Mouse (Mus musculus): ENCODE data around the gene Hspa4. TPM values are rescaled to one million over a fixed set of nuclear protein-coding genes. Genes with fewer than 3 reads are reported as not detected.
"Not testable (repeated sequence)": the region's sequence is repeated elsewhere in the genome, so short reads cannot be mapped to it uniquely, and the experiment has no call there.

The Hspa4 gene
- 93.4 and 96.0 TPM in 2 replicates for polyA plus RNA-seq (2015; fragmentation: Nextera tagmentation; extraction: Ambion mirVana)

DNA sequence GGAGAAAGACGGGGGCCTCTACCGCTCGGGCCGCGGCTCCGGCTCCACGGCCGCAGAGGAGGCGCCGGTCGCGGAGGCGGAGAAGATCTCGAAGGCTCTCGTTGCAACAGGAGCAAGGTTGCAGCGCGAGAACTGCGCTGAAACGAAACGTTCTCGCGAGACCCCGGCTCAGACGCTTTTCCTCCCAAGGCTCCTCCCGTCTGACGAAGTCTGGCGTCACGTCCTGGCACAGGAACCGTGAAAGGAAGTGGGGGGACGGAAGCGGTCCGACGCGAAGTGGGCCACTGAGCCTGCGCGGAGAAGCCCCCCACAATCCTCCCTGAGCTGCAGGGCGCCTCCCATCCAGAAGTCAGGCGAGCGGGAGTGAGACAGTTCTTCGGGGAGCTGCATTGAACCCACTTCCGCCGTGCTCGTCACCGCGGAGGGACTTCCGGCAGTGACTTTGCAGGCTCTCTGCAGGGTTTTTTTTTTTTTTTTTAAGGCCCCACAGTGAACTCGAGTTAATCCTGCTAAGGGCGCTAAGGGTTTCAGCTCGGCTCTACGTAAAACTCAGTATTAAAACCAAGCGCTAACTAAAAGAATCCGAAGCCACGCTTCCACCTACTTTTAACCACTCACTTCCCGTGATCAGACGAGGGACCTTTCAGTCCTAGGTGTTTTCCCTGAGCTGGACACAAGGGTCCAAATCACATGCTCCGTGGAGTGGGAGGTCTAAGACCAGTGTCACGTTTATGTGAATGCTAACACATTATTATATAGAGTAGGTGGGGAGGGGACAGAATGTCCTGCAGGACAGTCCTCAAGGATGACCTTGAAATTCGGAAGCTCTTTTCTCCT lies at the start of gene Hspa4:
Gene Hspa4 (minus strand): TSS at position 128 of the 837 bp plus-strand sequence.
- Histone ChIP-seq H3K27ac (peak within 1 kb of the TSS; percentile 97), H3K4me1 (peaks cover 12% of the 10 kb centered on the region), H3K27me3 (replicated peaks) (no peaks in the 10 kb centered on the region), H3K4me2 (peak within 1 kb of the TSS; percentile 62), H3K9ac (peak within 1 kb of the TSS; percentile 98), H3K4me3 (replicated peaks) (peak within 1 kb of the TSS; percentile 98), H3K36me3 (no peaks in the 10 kb centered on the region), H3K9me3 (no peaks in the 10 kb centered on the region)
- under 1% methylated on average over 58 of the region's 58 CpGs for WGBS
- peak; percentile 96 for ATAC-seq (ENCODE audit: insufficient read depth, low FRiP score, low read depth)

GRCm38 (mm10) chr11:53345738-53346137 lies 45.5 kb upstream of the Hspa4 start:
- no peaks in the 10 kb centered on the region for H3K4me1 ChIP-seq
- ATAC-seq (ENCODE audit: insufficient read depth, low FRiP score, low read depth): no peak
- H3K4me3 ChIP-seq (replicated peaks): no peak overlapping the region
- H3K27me3 ChIP-seq (replicated peaks): no peaks in the 10 kb centered on the region
- no peak overlapping the region for H3K4me2 ChIP-seq
- H3K9ac ChIP-seq: no peak overlapping the region
- H3K9me3 ChIP-seq: no peaks in the 10 kb centered on the region
- no peak overlapping the region for H3K27ac ChIP-seq
- 24% methylated on average over 2 of the region's 2 CpGs for WGBS
- no peaks in the 10 kb centered on the region for H3K36me3 ChIP-seq

DNA sequence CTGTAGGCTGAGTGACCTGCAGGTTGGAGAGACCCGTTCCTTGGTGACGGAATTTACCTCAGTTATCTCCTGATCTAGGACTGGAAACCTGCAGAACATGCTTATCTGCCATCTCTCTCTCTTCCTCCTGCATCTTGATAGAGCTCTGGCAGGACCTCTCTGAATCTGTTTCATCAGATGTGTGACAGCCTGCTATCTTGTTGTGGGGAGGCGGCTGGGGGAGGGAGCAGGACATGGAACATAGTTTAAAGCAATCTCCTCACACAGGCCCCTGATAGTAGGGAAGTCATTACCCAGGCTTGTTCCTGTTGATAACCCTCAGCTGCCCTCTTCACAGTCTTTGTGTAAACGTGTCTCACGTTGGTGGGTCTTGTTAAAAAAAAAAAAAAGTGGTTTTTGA lies 45.1 kb upstream of the Hspa4 start:
- 18% methylated on average over 5 of the region's 5 CpGs for WGBS

GRCm38 (mm10) chr11:53342711-53343110 lies 42.5 kb upstream of the Hspa4 start:
- 52% methylated on average over 5 of the region's 5 CpGs for WGBS
- Histone ChIP-seq H3K9ac (no peak overlapping the region), H3K4me1 (no peaks in the 10 kb centered on the region), H3K9me3 (no peaks in the 10 kb centered on the region), H3K27me3 (replicated peaks) (no peaks in the 10 kb centered on the region), H3K4me3 (replicated peaks) (no peak overlapping the region), H3K4me2 (no peak overlapping the region), H3K27ac (no peak overlapping the region), H3K36me3 (no peaks in the 10 kb centered on the region)
- no peak for ATAC-seq (ENCODE audit: insufficient read depth, low FRiP score, low read depth)

More for the DNA sequence above, 45.1 kb upstream of the Hspa4 start:
- no peaks in the 10 kb centered on the region for H3K36me3 ChIP-seq
- no peak overlapping the region for H3K9ac ChIP-seq
- H3K4me1 ChIP-seq: no peaks in the 10 kb centered on the region
- no peak overlapping the region for H3K27ac ChIP-seq
- no peak for ATAC-seq (ENCODE audit: insufficient read depth, low FRiP score, low read depth)
- H3K27me3 ChIP-seq (replicated peaks): no peaks in the 10 kb centered on the region
- no peaks in the 10 kb centered on the region for H3K9me3 ChIP-seq
- no peak overlapping the region for H3K4me2 ChIP-seq
- no peak overlapping the region for H3K4me3 ChIP-seq (replicated peaks)

GRCm38 (mm10) chr11:53341019-53341418 lies 40.8 kb upstream of the Hspa4 start:
- H3K4me2 ChIP-seq; H3K9ac ChIP-seq; H3K36me3 ChIP-seq; H3K4me3 ChIP-seq (replicated peaks); H3K27ac ChIP-seq; H3K27me3 ChIP-seq (replicated peaks); H3K9me3 ChIP-seq; H3K4me1 ChIP-seq; ATAC-seq (ENCODE audit: insufficient read depth, low FRiP score, low read depth): not testable (repeated sequence)
- WGBS: 74% methylated on average over 10 of the region's 10 CpGs

- Histone ChIP-seq H3K9me3 (no peaks in the 10 kb centered on the region), H3K4me1 (no peaks in the 10 kb centered on the region), H3K27ac (no peak overlapping the region), H3K9ac (no peak overlapping the region), H3K27me3 (replicated peaks) (no peaks in the 10 kb centered on the region), H3K36me3 (no peaks in the 10 kb centered on the region), H3K4me2 (no peak overlapping the region), H3K4me3 (replicated peaks) (no peak overlapping the region)
- 71% methylated on average over 8 of the region's 8 CpGs for WGBS
- no peak for ATAC-seq (ENCODE audit: insufficient read depth, low FRiP score, low read depth)
Measured at GRCm38 (mm10) chr11:53337684-53338083, 37.4 kb upstream of the Hspa4 start.

DNA sequence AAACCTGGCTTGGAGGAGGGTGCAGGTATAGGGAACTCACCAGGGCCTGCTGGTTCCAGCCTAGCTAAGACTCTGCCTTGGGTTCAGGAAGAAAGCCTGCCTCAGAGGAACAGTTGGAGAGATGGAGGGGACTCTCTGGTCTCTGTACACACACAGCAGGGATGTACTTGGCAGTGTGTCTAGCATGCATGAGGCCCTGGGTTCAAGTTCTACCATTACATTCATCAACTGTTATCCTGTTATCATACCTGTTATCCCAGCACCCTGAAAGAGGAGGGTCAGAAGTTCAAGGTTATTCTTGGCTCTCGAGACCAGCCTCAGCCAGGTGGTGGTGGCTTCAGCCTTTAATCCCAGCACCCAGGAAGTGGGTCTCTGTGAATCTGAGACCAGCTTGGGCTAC lies 36.7 kb upstream of the Hspa4 start:
- Histone ChIP-seq H3K4me1 (no peaks in the 10 kb centered on the region), H3K9ac (no peak overlapping the region), H3K36me3 (no peaks in the 10 kb centered on the region; the same call in 1 of the 2 replicates), H3K9me3 (no peaks in the 10 kb centered on the region), H3K27me3 (replicated peaks) (no peaks in the 10 kb centered on the region), H3K27ac (no peak overlapping the region), H3K4me3 (replicated peaks) (no peak overlapping the region), H3K4me2 (no peak overlapping the region)
- WGBS: 70% methylated on average over 1 of the region's 1 CpGs
- ATAC-seq (ENCODE audit: insufficient read depth, low FRiP score, low read depth): no peak

DNA sequence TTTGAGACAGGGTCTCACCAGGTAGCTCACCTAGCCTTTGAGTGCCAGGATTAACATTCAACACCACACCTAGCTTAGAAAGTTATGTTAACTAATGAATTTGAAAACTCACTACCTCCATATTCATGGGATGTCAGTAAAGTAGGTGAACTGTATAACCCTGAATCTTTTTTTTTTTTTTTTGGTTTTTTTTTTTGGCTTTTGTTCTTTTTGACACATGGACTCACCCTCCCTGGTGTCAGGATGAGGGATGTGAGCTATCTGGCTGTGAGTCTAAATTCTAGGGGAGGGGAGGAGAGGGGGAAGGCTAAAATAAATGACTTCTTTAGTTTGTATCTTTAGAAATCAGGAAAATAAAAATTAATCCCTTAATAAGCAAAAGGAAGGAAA lies 35.9 kb upstream of the Hspa4 start:
- no peak for ATAC-seq (ENCODE audit: insufficient read depth, low FRiP score, low read depth)
- no peak overlapping the region for H3K27ac ChIP-seq
- H3K9ac ChIP-seq: no peak overlapping the region
- H3K4me2 ChIP-seq: no peak overlapping the region
- H3K4me3 ChIP-seq (replicated peaks): no peak overlapping the region
- peaks cover 4% of the 10 kb centered on the region; the same call in 1 of the 2 replicates for H3K36me3 ChIP-seq
- H3K27me3 ChIP-seq (replicated peaks): no peaks in the 10 kb centered on the region
- no peaks in the 10 kb centered on the region for H3K9me3 ChIP-seq
- no peaks in the 10 kb centered on the region for H3K4me1 ChIP-seq

GRCm38 (mm10) chr11:53335505-53336181 lies 35.4 kb upstream of the Hspa4 start:
- H3K27ac ChIP-seq: no peak overlapping the region
- ATAC-seq (ENCODE audit: insufficient read depth, low FRiP score, low read depth): no peak
- H3K4me2 ChIP-seq: no peak overlapping the region
- H3K9me3 ChIP-seq: no peaks in the 10 kb centered on the region
- H3K9ac ChIP-seq: no peak overlapping the region
- WGBS: 52% methylated on average over 3 of the region's 3 CpGs
- peaks cover 4% of the 10 kb centered on the region; the same call in 1 of the 2 replicates for H3K36me3 ChIP-seq
- H3K27me3 ChIP-seq (replicated peaks): no peaks in the 10 kb centered on the region
- no peak overlapping the region for H3K4me3 ChIP-seq (replicated peaks)
- no peaks in the 10 kb centered on the region for H3K4me1 ChIP-seq

- WGBS: 79% methylated on average over 14 of the region's 14 CpGs
- Histone ChIP-seq H3K9ac (no peak overlapping the region), H3K27ac (no peak overlapping the region), H3K4me3 (replicated peaks) (no peak overlapping the region), H3K9me3 (no peaks in the 10 kb centered on the region), H3K4me1 (no peaks in the 10 kb centered on the region), H3K36me3 (peaks cover 17% of the 10 kb centered on the region; the same call in 1 of the 2 replicates), H3K4me2 (no peak overlapping the region), H3K27me3 (replicated peaks) (no peaks in the 10 kb centered on the region)
- ATAC-seq (ENCODE audit: insufficient read depth, low FRiP score, low read depth): no peak
Measured at GRCm38 (mm10) chr11:53332076-53332680, 31.9 kb upstream of the Hspa4 start.

GRCm38 (mm10) chr11:53331121-53331520 lies 30.9 kb upstream of the Hspa4 start:
- WGBS: 88% methylated on average over 6 of the region's 6 CpGs
- no peak overlapping the region for H3K9ac ChIP-seq
- peaks cover 17% of the 10 kb centered on the region; the same call in 1 of the 2 replicates for H3K36me3 ChIP-seq
- ATAC-seq (ENCODE audit: insufficient read depth, low FRiP score, low read depth): 0 out of 2 replicates have a peak, but pooled peaks have one; percentile 50
- no peak overlapping the region for H3K4me3 ChIP-seq (replicated peaks)
- H3K27me3 ChIP-seq (replicated peaks): no peaks in the 10 kb centered on the region
- no peak overlapping the region for H3K27ac ChIP-seq
- no peaks in the 10 kb centered on the region for H3K9me3 ChIP-seq
- H3K4me1 ChIP-seq: no peaks in the 10 kb centered on the region
- no peak overlapping the region for H3K4me2 ChIP-seq

DNA sequence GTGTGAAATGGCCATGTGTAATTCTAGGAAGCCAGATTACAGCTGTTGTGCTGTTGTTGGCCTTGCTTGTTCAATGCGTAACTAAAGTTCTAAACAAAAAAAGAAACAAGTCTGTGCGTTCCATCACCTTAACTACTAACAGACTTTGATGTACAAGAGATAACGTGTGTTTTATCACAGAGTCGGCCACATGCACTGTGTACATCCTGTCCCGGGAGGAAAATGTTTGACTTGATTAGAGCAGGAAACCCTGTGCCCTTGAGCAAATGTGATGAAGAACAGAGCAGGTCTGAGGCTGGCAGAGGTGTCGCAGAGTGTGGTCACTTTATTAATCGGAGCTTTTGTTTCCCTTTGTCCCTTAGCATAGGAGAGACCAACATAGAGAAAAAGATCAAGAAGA lies 30.1 kb upstream of the Hspa4 start:
- Histone ChIP-seq H3K36me3 (peaks cover 17% of the 10 kb centered on the region; the same call in 1 of the 2 replicates), H3K4me1 (peaks cover 4% of the 10 kb centered on the region), H3K4me3 (replicated peaks) (no peak overlapping the region), H3K27ac (no peak overlapping the region), H3K9ac (no peak overlapping the region), H3K27me3 (replicated peaks) (no peaks in the 10 kb centered on the region), H3K9me3 (no peaks in the 10 kb centered on the region), H3K4me2 (no peak overlapping the region)
- 64% methylated on average over 7 of the region's 7 CpGs for WGBS
- no peak for ATAC-seq (ENCODE audit: insufficient read depth, low FRiP score, low read depth)
